Mouse (Mus musculus) kidney, adult 18-20 months (tissue): ENCODE data around the gene Iba57.

Experiments used
- DNase-seq: peaks from one replicate; pipeline ENCODE4 v3.0.0; 2021

Iba57 gene

DNA sequence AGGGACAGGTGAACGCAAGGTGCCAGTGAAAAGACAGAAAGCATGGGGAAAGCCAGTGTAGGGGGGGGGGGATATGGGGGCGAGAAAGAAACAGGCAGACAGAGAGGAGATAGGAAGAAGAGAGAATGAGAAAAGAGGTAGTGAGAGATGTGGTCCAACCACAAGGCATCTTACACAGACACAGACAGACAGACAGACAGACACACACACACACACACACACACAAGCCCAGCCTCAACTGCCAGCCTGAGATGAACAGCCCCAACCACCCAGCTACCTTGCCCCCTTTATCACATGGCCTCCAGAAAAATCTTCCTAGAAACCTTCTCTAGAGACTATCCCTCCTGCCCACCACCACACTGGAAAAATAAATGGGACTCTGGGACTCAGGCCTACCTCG is 31.5 kb downstream of the Iba57 start:
- DNase-seq = no peak

DNA sequence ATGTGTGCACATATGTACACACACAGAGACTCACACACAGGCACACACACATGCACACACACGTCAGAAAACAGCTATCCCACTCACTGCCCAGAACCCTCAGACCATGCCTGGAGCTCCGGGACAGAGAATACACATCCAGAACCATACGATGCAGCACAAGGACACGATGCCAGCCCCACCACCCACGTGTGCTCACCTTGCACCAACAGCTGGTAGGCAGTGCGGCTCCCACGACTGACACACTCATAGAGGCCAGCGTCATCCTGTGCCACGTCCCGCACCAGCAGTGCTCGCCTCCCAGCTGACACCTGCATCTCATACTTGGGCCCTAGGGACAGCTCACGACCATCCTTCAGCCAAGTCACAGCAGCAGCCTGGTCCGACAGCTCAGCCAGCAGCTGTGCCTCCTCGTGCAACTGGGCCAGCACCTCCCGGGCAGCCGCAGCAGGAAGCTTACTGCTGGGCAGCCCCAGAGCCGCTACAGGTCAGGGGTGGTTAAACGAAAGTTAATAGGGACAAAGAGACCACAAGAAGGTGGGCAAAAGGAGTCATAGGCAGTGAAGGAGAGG is 32.1 kb downstream of the Iba57 start:
- DNase-seq = no peak

DNA sequence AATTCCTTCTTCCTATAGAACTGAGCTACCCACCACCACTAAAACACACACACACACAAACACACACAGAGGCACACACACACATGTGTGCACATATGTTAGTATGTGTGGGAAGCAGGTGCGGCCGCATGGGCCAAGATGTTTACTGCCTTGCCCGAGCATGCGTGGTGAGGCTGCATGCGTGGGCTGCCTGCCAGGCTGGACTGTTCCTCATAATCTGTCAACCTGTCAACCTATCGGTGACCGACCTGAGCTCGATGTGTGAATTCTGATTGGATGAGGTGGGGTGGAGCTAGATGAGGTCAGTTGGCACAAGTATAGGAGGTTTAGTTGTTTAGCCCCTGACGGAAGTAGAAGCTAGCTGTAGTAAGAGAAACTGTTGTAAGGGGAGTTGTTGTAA is 32.8 kb downstream of the Iba57 start:
- no peak for DNase-seq

DNA sequence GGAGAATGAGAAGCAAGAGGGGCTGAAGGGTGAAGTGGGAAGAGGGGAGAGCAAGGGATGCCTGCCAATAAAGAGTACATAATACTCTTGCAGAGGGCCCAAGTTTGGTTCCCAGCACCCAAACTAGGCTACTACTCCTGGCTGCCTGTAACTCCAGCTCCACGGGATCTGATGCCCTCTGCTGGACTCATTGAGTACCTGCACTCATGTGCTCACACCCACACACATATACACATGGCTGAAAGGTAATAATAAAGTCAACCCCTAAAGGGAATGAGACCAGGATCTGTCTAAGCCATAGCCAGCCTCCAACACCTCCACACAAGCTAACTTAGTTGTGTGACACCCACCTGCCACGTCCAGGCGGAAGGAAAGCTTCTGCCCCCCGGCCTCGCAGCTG is 57.6 kb downstream of the Iba57 start:
- DNase-seq = no peak
